Mouse (Mus musculus): Measurements from ENCODE around the gene Adat2. TPM values are rescaled to one million over a fixed set of nuclear protein-coding genes. Genes with fewer than 3 reads are reported as not detected.

The Adat2 gene
- polyA plus RNA-seq (2014; fragmentation: Nextera tagmentation; extraction: Ambion mirVana): 5.5 and 6.3 TPM in 2 replicates

DNA sequence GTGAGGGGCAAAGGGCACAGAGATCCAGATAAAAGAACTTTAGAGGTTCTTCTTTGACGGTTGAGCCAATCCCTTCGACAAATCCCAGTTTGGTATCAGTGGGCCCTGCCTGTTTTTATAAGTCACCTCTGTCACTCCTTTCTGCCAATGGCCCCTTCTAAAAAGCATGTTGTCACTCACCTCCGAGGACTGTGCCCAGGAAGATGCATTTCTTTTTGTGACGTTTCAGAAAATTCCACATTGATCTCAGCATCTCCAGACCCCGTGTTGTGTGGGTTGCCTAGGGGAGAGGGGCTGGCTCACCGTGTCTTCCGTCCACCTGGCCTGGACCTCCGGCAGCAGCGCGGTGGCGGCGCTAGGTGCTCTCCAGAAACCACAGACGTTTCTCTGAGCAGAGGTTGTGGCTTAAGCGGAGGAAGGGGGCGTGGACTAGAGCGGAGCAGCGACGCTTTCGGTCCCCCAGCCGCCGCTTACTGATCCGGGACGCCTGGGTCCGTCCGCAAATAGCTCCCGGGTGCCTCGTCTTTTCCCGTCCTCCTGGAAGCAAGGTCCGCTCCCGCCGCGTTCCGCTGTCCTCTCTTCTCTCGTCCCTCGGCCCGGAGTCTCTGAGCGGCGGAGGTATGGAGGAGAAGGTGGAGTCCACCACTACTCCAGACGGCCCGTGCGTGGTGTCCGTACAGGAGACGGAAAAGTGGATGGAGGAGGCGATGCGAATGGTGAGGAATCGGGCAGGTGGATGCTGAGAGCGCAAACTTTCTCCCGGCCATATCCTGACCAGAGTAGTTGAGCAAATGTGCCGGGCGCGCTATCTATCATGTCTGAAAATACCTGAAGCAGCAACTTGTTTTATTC, at the start of gene Adat2, which contains the start of gene Pex3:
Adat2 (plus strand) TSS at position 249 of the 852 bp plus-strand sequence.
Pex3 (minus strand) TSS at position 497 of the 852 bp plus-strand sequence.
- Histone ChIP-seq H3K4me3 (ENCODE audit: low read depth, low read length) (peak within 1 kb of the TSS; percentile 53), H3K27me3 (ENCODE audit: control insufficient read depth, insufficient read depth, low read length) (no peaks in the 10 kb centered on the region), H3K4me2 (replicated peaks; ENCODE audit: low read depth, low read length) (peak within 1 kb of the TSS; percentile 59), H3K36me3 (ENCODE audit: control insufficient read depth, insufficient read depth, low read length) (no peaks in the 10 kb centered on the region), H3K4me1 (ENCODE audit: control insufficient read depth, insufficient read depth, low read length) (peaks cover 7% of the 10 kb centered on the region; the same call in 1 of the 2 replicates), H3K27ac (ENCODE audit: low read length) (no peak within 1 kb of the TSS; the same call in 1 of the 2 replicates), H3K9ac (replicated peaks; ENCODE audit: low read depth, low read length) (peak within 1 kb of the TSS; percentile 56), H3K9me3 (ENCODE audit: control insufficient read depth, low read depth, low read length) (no peaks in the 10 kb centered on the region)
- peak; percentile 96 for ATAC-seq (ENCODE audit: insufficient number of reproducible peaks, insufficient read depth, low FRiP score, low read depth)
- WGBS: 1% methylated on average over 51 of the region's 51 CpGs

DNA sequence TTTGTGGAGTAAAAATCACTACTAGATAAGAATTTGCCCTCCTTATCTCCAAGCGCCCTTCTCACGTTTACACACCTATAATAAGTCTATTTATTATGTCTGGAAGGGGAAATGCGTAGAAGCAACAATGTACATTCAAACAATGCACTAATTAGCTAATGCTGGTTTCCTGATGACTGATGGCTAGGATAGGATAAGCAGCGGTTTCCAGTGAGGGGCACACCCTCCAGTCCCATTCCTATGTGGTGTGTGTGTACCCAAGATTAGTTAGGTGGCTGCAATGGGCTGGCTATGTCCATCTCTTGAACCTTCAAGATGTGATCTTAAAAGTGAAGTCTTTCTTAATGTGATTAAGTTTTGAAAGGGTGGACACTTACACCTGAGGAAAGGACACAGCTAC, 30.8 kb upstream of the Adat2 start:
- Histone ChIP-seq H3K27me3 (ENCODE audit: control insufficient read depth, insufficient read depth, low read length) (no peaks in the 10 kb centered on the region), H3K9me3 (ENCODE audit: control insufficient read depth, low read depth, low read length) (no peaks in the 10 kb centered on the region), H3K4me1 (ENCODE audit: control insufficient read depth, insufficient read depth, low read length) (no peaks in the 10 kb centered on the region), H3K9ac (replicated peaks; ENCODE audit: low read depth, low read length) (no peak overlapping the region), H3K4me3 (ENCODE audit: low read depth, low read length) (no peak overlapping the region), H3K27ac (ENCODE audit: low read length) (no peak overlapping the region), H3K36me3 (ENCODE audit: control insufficient read depth, insufficient read depth, low read length) (peaks cover 7% of the 10 kb centered on the region), H3K4me2 (replicated peaks; ENCODE audit: low read depth, low read length) (no peak overlapping the region)
- ATAC-seq (ENCODE audit: insufficient number of reproducible peaks, insufficient read depth, low FRiP score, low read depth): no peak
- 63% methylated on average over 4 of the region's 4 CpGs for WGBS

DNA sequence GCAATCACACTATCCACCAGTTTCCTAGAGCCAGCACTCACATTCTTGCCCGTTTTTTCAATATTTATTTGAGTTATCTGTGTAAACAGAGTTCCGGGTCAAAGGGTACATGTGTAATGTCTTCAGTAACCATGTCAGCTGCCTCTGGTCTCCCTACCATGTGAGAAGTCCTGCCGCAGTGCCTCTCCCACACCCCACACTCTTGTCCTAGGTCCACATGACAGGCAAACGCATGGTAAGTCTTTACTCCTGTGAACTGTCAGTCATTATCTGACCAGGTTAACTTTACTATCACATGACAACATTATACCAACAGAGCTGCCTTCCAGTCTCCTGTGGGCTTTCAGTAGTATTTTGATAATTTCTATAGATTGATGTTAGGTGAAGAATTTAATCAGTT, 24.5 kb upstream of the Adat2 start:
- no peak overlapping the region for H3K27ac ChIP-seq (ENCODE audit: low read length)
- no peak overlapping the region for H3K4me2 ChIP-seq (replicated peaks; ENCODE audit: low read depth, low read length)
- H3K9me3 ChIP-seq (ENCODE audit: control insufficient read depth, low read depth, low read length): no peaks in the 10 kb centered on the region
- no peaks in the 10 kb centered on the region for H3K4me1 ChIP-seq (ENCODE audit: control insufficient read depth, insufficient read depth, low read length)
- peaks cover 28% of the 10 kb centered on the region for H3K36me3 ChIP-seq (ENCODE audit: control insufficient read depth, insufficient read depth, low read length)
- H3K4me3 ChIP-seq (ENCODE audit: low read depth, low read length): no peak overlapping the region
- H3K9ac ChIP-seq (replicated peaks; ENCODE audit: low read depth, low read length): no peak overlapping the region
- no peaks in the 10 kb centered on the region for H3K27me3 ChIP-seq (ENCODE audit: control insufficient read depth, insufficient read depth, low read length)
- 55% methylated on average over 4 of the region's 4 CpGs for WGBS
- no peak for ATAC-seq (ENCODE audit: insufficient number of reproducible peaks, insufficient read depth, low FRiP score, low read depth)

DNA sequence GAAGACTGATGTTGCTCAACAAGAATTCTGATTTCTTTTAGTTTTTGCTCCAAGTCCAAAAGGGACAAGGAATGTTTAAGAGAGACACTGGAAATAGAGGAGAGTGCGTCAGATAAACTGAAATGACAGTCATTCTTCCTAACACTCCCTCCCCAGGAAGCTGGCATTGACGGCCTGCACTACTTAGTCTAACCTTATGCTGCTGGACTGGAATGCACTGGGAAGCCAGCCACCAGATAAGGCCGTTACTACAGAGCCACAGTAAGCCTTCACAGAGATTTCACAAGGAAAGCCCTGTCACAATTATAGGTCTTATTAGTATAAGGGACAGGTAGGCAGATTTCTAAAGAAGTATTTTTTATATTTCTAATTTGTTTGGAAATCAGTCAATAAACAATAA, 17.9 kb upstream of the Adat2 start:
- H3K4me1 ChIP-seq (ENCODE audit: control insufficient read depth, insufficient read depth, low read length): no peaks in the 10 kb centered on the region
- no peak for ATAC-seq (ENCODE audit: insufficient number of reproducible peaks, insufficient read depth, low FRiP score, low read depth)
- no peaks in the 10 kb centered on the region for H3K9me3 ChIP-seq (ENCODE audit: control insufficient read depth, low read depth, low read length)
- 86% methylated on average over 3 of the region's 3 CpGs for WGBS
- H3K9ac ChIP-seq (replicated peaks; ENCODE audit: low read depth, low read length): no peak overlapping the region
- H3K27ac ChIP-seq (ENCODE audit: low read length): no peak overlapping the region
- H3K4me2 ChIP-seq (replicated peaks; ENCODE audit: low read depth, low read length): no peak overlapping the region
- H3K4me3 ChIP-seq (ENCODE audit: low read depth, low read length): no peak overlapping the region
- H3K27me3 ChIP-seq (ENCODE audit: control insufficient read depth, insufficient read depth, low read length): no peaks in the 10 kb centered on the region
- H3K36me3 ChIP-seq (ENCODE audit: control insufficient read depth, insufficient read depth, low read length): peaks cover 35% of the 10 kb centered on the region

DNA sequence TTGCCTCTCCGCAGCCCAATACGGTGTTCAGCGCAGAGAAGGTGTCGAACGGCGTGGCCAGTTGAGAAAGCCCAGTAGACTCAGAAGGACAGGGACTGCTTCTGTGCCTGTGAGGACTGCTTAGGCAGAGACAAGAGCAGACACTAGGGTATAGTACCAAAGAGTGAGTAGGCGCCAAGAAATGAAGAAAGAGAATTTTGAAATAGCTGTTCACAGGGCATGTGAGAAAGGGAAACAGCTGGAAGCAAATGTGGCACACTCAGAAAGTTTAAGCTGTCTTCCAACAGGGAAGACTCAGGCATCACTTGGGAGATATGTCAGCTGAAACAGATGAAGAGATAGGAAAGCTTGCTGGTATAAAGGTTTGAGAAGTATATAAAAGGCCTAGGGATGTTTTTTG, 16.0 kb upstream of the Adat2 start:
- H3K9me3 ChIP-seq (ENCODE audit: control insufficient read depth, low read depth, low read length): no peaks in the 10 kb centered on the region
- peaks cover 31% of the 10 kb centered on the region for H3K36me3 ChIP-seq (ENCODE audit: control insufficient read depth, insufficient read depth, low read length)
- no peak overlapping the region for H3K27ac ChIP-seq (ENCODE audit: low read length)
- H3K4me2 ChIP-seq (replicated peaks; ENCODE audit: low read depth, low read length): no peak overlapping the region
- WGBS: 95% methylated on average over 7 of the region's 7 CpGs
- no peak for ATAC-seq (ENCODE audit: insufficient number of reproducible peaks, insufficient read depth, low FRiP score, low read depth)
- H3K9ac ChIP-seq (replicated peaks; ENCODE audit: low read depth, low read length): no peak overlapping the region
- no peaks in the 10 kb centered on the region for H3K4me1 ChIP-seq (ENCODE audit: control insufficient read depth, insufficient read depth, low read length)
- H3K27me3 ChIP-seq (ENCODE audit: control insufficient read depth, insufficient read depth, low read length): no peaks in the 10 kb centered on the region
- H3K4me3 ChIP-seq (ENCODE audit: low read depth, low read length): no peak overlapping the region

DNA sequence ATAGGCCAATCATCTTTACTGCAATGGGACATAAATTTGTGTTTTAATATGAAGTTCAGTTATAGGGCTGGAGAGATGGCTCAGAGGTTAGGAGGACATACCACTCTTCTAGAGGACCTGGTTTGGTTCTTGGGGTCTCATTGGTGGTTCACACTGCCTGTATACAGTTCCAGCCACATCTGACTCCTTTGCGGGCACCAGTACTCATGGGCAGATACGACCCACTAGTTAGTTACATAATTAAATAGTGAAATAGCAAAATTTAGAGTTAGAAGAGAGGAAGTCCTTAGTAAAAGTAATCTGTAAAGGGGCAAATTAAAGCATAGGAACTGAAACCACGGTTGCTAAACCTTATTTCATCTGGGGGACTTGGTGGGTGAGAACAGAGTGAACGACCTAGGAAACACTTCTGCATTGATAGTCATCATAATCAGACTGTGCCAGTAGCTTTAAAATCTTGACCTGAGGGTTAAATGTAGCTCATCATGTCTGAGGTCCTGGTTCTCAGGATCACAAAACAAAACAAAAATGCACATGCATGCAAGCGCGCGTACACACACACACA, 12.8 kb upstream of the Adat2 start:
- WGBS: 92% methylated on average over 7 of the region's 7 CpGs
- ATAC-seq (ENCODE audit: insufficient number of reproducible peaks, insufficient read depth, low FRiP score, low read depth): no peak

DNA sequence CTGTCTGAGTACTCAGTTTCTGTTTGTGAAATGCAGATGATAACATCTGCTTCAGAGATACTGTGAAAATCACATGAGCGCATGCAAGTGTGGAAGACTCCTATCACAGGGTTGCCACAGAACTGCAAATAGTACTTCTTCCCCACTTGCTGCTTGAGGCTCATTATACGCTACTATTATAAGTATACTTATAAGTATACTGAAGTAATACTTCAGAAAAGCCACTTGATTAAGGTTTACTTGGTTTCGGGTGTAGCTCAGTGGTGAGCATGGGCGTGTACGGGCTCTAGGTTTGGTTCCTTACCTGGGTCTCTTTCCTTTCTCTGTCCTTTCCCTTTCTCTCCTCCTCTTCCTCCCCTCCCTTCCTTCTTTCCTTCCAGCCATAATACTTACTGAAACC, 11.0 kb upstream of the Adat2 start:
- H3K36me3 ChIP-seq (ENCODE audit: control insufficient read depth, insufficient read depth, low read length): peaks cover 17% of the 10 kb centered on the region
- no peak for ATAC-seq (ENCODE audit: insufficient number of reproducible peaks, insufficient read depth, low FRiP score, low read depth)
- no peak overlapping the region for H3K4me2 ChIP-seq (replicated peaks; ENCODE audit: low read depth, low read length)
- H3K9ac ChIP-seq (replicated peaks; ENCODE audit: low read depth, low read length): no peak overlapping the region
- no peak overlapping the region for H3K27ac ChIP-seq (ENCODE audit: low read length)
- no peaks in the 10 kb centered on the region for H3K27me3 ChIP-seq (ENCODE audit: control insufficient read depth, insufficient read depth, low read length)
- WGBS: 90% methylated on average over 5 of the region's 5 CpGs
- H3K9me3 ChIP-seq (ENCODE audit: control insufficient read depth, low read depth, low read length): no peaks in the 10 kb centered on the region
- no peak overlapping the region for H3K4me3 ChIP-seq (ENCODE audit: low read depth, low read length)
- H3K4me1 ChIP-seq (ENCODE audit: control insufficient read depth, insufficient read depth, low read length): no peaks in the 10 kb centered on the region

More for the DNA sequence above, 12.8 kb upstream of the Adat2 start:
- Histone ChIP-seq H3K4me1 (ENCODE audit: control insufficient read depth, insufficient read depth, low read length) (no peaks in the 10 kb centered on the region), H3K4me2 (replicated peaks; ENCODE audit: low read depth, low read length) (no peak overlapping the region), H3K9me3 (ENCODE audit: control insufficient read depth, low read depth, low read length) (no peaks in the 10 kb centered on the region), H3K36me3 (ENCODE audit: control insufficient read depth, insufficient read depth, low read length) (peaks cover 19% of the 10 kb centered on the region), H3K27ac (ENCODE audit: low read length) (no peak overlapping the region), H3K9ac (replicated peaks; ENCODE audit: low read depth, low read length) (no peak overlapping the region), H3K4me3 (ENCODE audit: low read depth, low read length) (no peak overlapping the region), H3K27me3 (ENCODE audit: control insufficient read depth, insufficient read depth, low read length) (no peaks in the 10 kb centered on the region)

DNA sequence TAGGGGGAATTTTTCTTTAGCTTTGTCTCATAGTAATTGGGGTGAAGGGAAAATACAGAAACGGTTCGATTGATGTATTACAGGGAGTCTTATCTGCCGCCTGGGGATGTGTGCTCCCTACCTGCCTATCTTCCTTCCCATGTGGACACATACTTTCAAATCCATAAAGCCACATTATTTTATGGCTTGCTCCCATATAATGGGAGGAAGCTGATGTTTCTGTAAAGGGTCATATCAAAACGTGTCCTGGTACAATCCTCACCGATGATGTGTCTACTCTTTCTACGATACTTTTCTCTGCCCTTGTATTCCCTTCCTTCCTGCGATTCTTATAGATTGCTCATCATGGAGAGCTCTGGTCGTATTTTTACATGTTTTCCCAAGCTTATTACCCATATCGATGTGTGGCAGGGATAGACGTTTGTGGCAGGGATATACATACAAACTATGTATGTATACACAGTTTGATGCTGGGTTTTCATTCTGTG, 848 bp downstream of the Adat2 start:
- H3K9me3 ChIP-seq (ENCODE audit: control insufficient read depth, low read depth, low read length): no peaks in the 10 kb centered on the region
- no peak overlapping the region for H3K27ac ChIP-seq (ENCODE audit: low read length)
- H3K36me3 ChIP-seq (ENCODE audit: control insufficient read depth, insufficient read depth, low read length): no peaks in the 10 kb centered on the region
- no peaks in the 10 kb centered on the region for H3K27me3 ChIP-seq (ENCODE audit: control insufficient read depth, insufficient read depth, low read length)
- WGBS: 25% methylated on average over 10 of the region's 10 CpGs
- peak overlapping the region; percentile 59 for H3K4me2 ChIP-seq (replicated peaks; ENCODE audit: low read depth, low read length)
- peak; percentile 19; the same call in 1 of the 2 replicates for ATAC-seq (ENCODE audit: insufficient number of reproducible peaks, insufficient read depth, low FRiP score, low read depth)
- peaks cover 7% of the 10 kb centered on the region; the same call in 1 of the 2 replicates for H3K4me1 ChIP-seq (ENCODE audit: control insufficient read depth, insufficient read depth, low read length)
- H3K4me3 ChIP-seq (ENCODE audit: low read depth, low read length): peak overlapping the region; percentile 53
- H3K9ac ChIP-seq (replicated peaks; ENCODE audit: low read depth, low read length): peak overlapping the region; percentile 56

All from stomach, embryonic 14.5 days (tissue).